Mouse (Mus musculus): ENCODE data around the gene Gm10300. TPM values are rescaled to one million over a fixed set of nuclear protein-coding genes. Genes with fewer than 3 reads are reported as not detected.

The Gm10300 gene
- polyA plus RNA-seq, 1 experiment from 2014 or later, result 0.10 TPM

DNA sequence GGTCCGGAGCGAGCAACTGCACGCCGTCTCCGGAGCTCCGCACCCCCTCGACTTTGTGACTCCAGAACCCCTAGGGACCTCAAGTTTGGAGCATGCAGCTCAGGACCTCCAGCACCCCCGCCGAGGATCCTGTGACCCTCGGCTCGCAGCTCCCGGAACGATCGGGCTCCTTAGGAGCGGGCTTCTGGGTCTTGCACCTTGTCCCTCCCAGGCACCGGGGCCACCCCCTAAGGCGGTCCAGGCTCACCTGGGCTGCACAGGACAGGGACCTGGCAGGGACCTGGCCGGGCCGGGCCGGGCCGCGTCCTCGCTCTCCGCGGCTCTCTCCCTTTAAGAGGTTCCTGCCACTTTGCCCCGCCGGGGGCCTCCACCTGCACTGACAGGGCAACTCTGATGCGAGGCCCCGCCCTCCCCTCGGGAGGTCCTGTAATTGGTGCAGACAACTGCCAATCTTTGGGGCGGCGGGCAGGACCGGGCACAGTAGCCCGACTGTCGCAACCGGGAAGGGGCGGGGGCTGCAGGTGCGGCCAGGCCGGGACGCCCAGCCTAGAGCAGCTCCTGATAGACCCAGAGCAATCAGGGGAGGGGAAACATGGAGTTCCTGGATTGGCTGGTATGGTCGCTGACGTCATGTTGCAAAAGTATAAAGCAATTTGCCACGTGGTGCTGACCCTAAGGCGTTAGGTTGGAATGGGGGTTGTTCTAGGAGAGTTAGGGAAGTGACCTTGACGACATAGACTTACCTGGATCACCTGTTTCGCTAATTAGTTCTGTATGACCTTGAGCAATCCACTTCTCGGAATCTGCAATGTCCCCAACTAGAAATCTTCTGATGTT lies 654 bp downstream of the Gm10300 start, which contains the start of gene Epb41:
Gene Epb41 (minus strand): TSS at position 389 of the 837 bp plus-strand sequence.
- peak; percentile 90 for ATAC-seq (ENCODE audit: insufficient number of reproducible peaks, low FRiP score, low TSS enrichment, low read depth)
- peaks cover 27% of the 10 kb centered on the region for H3K4me1 ChIP-seq
- WGBS, result 1% methylated on average over 47 of the region's 47 CpGs
- no peaks in the 10 kb centered on the region for H3K36me3 ChIP-seq
- peak within 1 kb of the TSS; percentile 99 for H3K4me2 ChIP-seq
- no peaks in the 10 kb centered on the region for H3K9me3 ChIP-seq
- H3K4me3 ChIP-seq, result peak within 1 kb of the TSS; percentile 72
- H3K27ac ChIP-seq, result peak within 1 kb of the TSS; percentile 51
- H3K27me3 ChIP-seq, result no peaks in the 10 kb centered on the region
- H3K9ac ChIP-seq, result peak within 1 kb of the TSS; percentile 61

DNA sequence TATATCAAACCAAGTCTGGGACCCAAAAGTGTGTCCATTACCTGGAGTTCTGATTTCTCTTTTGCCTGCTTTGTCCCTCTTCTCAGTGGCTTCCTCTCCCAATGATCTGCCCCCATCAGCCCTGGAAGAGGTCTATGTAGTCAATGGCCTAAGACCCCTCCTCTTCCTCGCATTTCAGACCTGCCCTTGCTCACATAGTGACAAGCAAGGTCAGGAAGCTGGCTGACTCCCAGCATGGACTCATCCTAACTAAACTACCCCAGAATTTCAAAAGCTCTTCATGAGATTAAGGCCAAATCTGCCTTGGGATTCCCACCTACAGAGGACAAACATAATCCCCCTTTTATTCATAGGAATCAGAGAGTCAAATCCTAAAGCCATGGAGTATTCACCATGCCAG lies 1.3 kb downstream of the Gm10300 start:
- no peak overlapping the region for H3K9ac ChIP-seq
- H3K27me3 ChIP-seq, result no peaks in the 10 kb centered on the region
- H3K36me3 ChIP-seq, result no peaks in the 10 kb centered on the region
- peaks cover 27% of the 10 kb centered on the region for H3K4me1 ChIP-seq
- ATAC-seq (ENCODE audit: insufficient number of reproducible peaks, low FRiP score, low TSS enrichment, low read depth), result no peak
- 53% methylated on average over 1 of the region's 1 CpGs for WGBS
- H3K9me3 ChIP-seq, result no peaks in the 10 kb centered on the region
- H3K4me2 ChIP-seq, result peak overlapping the region; percentile 99
- 0 out of 2 replicates have a peak overlapping the region, but pooled peaks have one; percentile 5 for H3K27ac ChIP-seq
- peak overlapping the region; percentile 72; the same call in 1 of the 2 replicates for H3K4me3 ChIP-seq

DNA sequence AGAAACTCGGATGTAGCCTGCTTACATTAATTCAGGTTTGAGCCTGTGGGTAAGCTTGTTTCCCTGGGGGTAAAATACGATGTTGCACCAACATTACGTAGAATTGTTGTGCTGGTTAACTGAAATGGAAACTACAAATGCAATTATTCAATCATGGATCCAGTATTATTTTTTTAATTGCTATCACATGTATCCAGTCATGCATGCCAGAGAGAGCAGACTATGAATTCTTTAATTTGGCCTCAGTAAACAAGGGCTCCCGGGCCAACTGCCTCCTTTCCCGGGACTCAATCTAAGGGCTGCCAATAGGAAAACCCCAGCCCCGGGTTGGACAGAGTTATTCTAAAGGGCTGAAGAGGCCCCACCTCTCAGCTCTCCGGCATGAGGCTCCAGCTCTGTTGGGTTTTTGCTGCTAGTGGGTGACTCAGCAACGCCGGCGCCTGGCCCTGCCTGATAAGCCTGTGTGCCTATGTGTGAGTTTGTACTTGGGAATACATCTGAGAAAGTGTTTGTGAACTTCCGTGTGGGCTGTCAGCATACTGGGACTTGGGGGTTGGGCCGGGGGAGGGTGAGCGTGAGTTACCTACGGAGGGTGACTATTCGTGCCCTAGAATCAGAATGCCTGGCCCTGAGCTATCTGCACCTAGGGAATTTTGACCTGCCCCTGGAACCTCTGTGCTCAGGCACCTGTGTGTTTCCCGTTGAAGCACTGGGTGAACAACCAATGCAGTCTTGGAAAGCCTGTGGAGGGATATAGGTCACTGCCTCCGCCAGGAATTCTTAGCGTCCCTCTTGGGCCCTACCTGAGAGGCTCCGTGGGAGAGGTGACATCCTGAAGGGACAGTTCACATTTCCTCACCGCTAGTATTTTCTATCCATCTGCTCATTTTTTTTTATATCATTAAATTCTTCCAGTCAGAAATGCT lies 2.2 kb downstream of the Gm10300 start:
- Histone ChIP-seq H3K27ac (no peak overlapping the region), H3K9me3 (no peaks in the 10 kb centered on the region), H3K4me2 (no peak overlapping the region), H3K9ac (no peak overlapping the region), H3K36me3 (no peaks in the 10 kb centered on the region), H3K4me1 (peaks cover 27% of the 10 kb centered on the region), H3K27me3 (no peaks in the 10 kb centered on the region), H3K4me3 (no peak overlapping the region)
- ATAC-seq (ENCODE audit: insufficient number of reproducible peaks, low FRiP score, low TSS enrichment, low read depth), result no peak
- 28% methylated on average over 20 of the region's 20 CpGs for WGBS

DNA sequence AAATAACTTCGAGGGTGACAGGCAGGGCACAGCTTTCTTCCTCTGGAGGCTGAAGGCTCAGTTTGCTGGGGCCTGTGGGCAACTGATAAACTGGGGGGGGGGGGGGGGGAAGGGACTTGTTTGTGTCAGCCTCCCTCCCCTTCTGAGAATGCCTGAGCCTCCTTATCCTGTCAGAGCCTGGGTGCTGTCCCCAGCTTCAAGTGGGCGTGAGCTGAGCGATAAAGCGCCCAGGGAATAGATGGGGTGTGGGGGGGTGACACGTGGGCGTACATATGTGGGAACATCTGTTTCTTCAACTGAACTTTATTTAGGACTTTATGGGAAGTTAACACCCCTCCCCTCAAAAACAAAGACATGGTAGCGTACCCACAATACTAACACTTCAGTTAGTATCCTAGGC lies 2.9 kb downstream of the Gm10300 start:
- no peak for ATAC-seq (ENCODE audit: insufficient number of reproducible peaks, low FRiP score, low TSS enrichment, low read depth)
- Histone ChIP-seq H3K9ac (no peak overlapping the region), H3K4me2 (no peak overlapping the region), H3K4me1 (peaks cover 27% of the 10 kb centered on the region), H3K4me3 (no peak overlapping the region), H3K27ac (no peak overlapping the region), H3K36me3 (no peaks in the 10 kb centered on the region), H3K9me3 (no peaks in the 10 kb centered on the region), H3K27me3 (no peaks in the 10 kb centered on the region)
- WGBS, result 61% methylated on average over 7 of the region's 7 CpGs

DNA sequence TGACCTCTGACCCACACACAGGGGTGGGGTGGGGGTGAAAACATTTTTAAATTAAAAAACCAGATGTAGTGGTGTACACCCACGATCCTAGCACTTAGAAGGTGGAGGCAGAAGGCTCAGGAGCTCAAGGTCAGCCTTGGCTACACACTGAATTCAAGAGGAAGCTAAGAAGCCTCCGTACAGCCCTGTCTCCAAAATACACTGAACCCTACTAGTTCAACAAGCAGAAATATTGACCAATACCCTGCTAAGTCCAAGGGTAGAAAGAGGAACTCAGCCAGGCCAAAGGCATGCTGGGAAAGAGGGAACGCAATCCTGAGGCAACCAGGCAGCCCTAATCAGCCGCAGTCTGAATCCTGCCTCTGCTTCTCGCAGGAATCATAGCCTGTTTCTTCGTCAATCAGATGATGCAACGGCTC lies 3.8 kb downstream of the Gm10300 start:
- H3K9ac ChIP-seq, result no peak overlapping the region
- H3K4me2 ChIP-seq, result no peak overlapping the region
- H3K4me1 ChIP-seq, result peaks cover 22% of the 10 kb centered on the region
- H3K27ac ChIP-seq, result no peak overlapping the region
- 58% methylated on average over 7 of the region's 7 CpGs for WGBS
- H3K27me3 ChIP-seq, result no peaks in the 10 kb centered on the region
- no peak overlapping the region for H3K4me3 ChIP-seq
- ATAC-seq (ENCODE audit: insufficient number of reproducible peaks, low FRiP score, low TSS enrichment, low read depth), result no peak
- no peaks in the 10 kb centered on the region for H3K9me3 ChIP-seq
- H3K36me3 ChIP-seq, result no peaks in the 10 kb centered on the region

DNA sequence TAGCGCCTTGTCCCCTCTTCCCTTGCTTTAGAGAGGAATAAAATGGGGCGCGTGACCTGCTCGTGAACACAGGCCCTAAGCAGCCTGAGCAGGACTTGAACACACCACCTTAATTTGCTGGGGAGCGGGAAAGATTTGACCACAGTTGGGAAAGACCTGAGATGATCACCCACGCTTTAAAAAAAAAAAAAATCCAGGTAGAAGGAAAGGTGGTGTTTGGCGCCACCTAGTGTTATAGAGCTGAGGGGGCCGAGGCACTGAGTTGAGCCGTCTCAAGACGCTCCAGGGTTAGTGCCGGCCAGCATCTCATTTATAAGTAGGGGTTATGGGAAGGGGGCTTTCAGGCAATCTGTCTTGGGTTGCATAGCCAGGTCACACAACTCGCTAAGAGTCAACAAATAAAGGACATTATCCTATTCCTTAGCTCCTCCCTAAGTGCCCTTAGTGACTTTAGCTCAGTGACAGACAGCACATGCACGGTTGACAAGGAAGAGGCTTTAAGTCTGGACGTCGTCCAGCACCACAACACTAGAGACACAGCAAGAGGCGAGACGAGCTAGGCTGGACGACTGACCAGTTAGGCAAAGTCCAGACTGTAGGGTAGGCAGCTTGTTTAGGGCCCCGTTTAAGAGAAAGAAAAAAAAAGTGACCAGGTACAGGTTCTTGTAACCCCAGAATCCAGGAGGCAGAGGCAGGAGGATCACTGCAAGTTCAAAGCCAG lies 5.2 kb downstream of the Gm10300 start:
- H3K27me3 ChIP-seq, result no peaks in the 10 kb centered on the region
- no peaks in the 10 kb centered on the region for H3K36me3 ChIP-seq
- H3K9ac ChIP-seq, result no peak overlapping the region
- no peaks in the 10 kb centered on the region for H3K9me3 ChIP-seq
- 0 out of 2 replicates have a peak overlapping the region, but pooled peaks have one; percentile 19 for H3K4me2 ChIP-seq
- WGBS, result 14% methylated on average over 19 of the region's 19 CpGs
- no peak overlapping the region for H3K4me3 ChIP-seq
- no peak overlapping the region for H3K27ac ChIP-seq
- no peak for ATAC-seq (ENCODE audit: insufficient number of reproducible peaks, low FRiP score, low TSS enrichment, low read depth)
- H3K4me1 ChIP-seq, result peaks cover 17% of the 10 kb centered on the region

DNA sequence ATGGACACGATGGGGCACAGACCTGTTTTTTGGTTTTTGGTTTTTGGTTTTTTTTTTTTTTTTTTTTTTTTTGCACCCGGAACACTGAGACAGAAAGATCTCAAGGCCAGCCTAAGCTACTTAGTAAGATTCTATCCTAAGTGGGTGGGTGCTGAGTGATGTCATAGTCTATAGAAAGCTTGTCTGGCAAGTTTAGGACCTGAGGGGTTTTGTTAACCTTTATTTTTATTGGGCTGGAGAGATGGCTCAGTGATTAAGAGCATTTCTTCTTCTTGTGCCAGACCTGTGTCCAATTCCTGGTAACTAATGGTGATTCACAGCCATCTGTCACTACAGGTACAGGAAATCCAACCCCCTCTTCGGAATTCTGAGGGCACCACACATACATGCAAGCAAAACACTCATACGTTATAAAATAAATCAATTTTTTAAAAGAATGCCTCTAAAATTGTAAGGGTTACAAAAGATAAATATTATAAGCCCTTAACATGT lies 6.0 kb downstream of the Gm10300 start:
- Histone ChIP-seq H3K4me2 (no peak overlapping the region), H3K9ac (no peak overlapping the region), H3K9me3 (no peaks in the 10 kb centered on the region), H3K4me3 (no peak overlapping the region), H3K4me1 (peaks cover 13% of the 10 kb centered on the region), H3K27me3 (no peaks in the 10 kb centered on the region), H3K27ac (no peak overlapping the region), H3K36me3 (no peaks in the 10 kb centered on the region)
- no peak for ATAC-seq (ENCODE audit: insufficient number of reproducible peaks, low FRiP score, low TSS enrichment, low read depth)
- WGBS, result 59% methylated on average over 4 of the region's 4 CpGs

DNA sequence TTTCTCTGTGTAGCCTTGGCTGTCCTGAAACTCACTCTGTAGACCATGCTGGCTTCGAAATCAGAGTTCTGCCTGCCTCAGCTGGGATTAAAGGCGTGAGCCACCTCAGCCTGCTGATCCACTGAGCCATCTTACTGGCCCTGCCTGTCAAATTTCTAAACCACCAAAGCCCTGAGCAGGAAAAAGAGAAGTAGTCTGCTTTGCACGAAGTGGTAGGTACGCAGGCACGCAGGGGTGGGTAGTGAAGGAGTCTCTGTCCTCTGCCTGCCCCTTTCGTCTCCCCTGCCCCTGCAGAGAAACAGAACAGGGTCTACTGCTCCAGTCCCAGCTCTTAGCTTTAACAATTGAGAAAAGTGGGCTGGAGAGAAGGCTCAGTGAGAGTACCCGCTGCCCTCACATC lies 10.6 kb downstream of the Gm10300 start:
- no peaks in the 10 kb centered on the region for H3K4me1 ChIP-seq
- H3K27me3 ChIP-seq, result no peaks in the 10 kb centered on the region
- no peak overlapping the region for H3K9ac ChIP-seq
- WGBS, result 83% methylated on average over 7 of the region's 7 CpGs
- H3K9me3 ChIP-seq, result no peaks in the 10 kb centered on the region
- no peak overlapping the region for H3K4me3 ChIP-seq
- ATAC-seq (ENCODE audit: insufficient number of reproducible peaks, low FRiP score, low TSS enrichment, low read depth), result no peak
- no peak overlapping the region for H3K27ac ChIP-seq
- H3K4me2 ChIP-seq, result no peak overlapping the region
- H3K36me3 ChIP-seq, result no peaks in the 10 kb centered on the region

DNA sequence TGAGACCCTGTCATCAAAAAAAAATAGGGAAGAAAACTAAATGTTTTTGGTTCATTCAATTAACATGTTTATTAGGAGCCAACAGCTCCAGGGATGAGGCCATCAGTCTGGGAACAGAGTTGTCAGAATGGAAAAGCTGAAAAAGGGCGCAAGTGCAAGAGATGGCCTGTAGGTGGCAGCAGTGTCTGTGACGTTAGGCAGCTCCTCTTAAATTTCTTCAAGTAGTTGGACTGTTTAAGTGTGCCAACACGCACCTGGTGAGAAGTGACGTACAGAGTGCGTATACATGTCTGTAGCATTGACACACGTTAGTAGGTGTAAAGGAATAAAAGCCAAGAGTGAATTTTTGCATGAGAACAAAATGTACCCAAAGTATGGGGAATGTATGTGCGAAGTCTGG lies 14.4 kb downstream of the Gm10300 start:
- H3K27ac ChIP-seq, result no peak overlapping the region
- H3K9ac ChIP-seq, result no peak overlapping the region
- 15% methylated on average over 7 of the region's 7 CpGs for WGBS
- no peaks in the 10 kb centered on the region for H3K4me1 ChIP-seq
- peak; percentile 44; the same call in 1 of the 2 replicates for ATAC-seq (ENCODE audit: insufficient number of reproducible peaks, low FRiP score, low TSS enrichment, low read depth)
- H3K36me3 ChIP-seq, result no peaks in the 10 kb centered on the region
- no peak overlapping the region for H3K4me2 ChIP-seq
- no peaks in the 10 kb centered on the region for H3K9me3 ChIP-seq
- no peak overlapping the region for H3K4me3 ChIP-seq
- H3K27me3 ChIP-seq, result no peaks in the 10 kb centered on the region

DNA sequence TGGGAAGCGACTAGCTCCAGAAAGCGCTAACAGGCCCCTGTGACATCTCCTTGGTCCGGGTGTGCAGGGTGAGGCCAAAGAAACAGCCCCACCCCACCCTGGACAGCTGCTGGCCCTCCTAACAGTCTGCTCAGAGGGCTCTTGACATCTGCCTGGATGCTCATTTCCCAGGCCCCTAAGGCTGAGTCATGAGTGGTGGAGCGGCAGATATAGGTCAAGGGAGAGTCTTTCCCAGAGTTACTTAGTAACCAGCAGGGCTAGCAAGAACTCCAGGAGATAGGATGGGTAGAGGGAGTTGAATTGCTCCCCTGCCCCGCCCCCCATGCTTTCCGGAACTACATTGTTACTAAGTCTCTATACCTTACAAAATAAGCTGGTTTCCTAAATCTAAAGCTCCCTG lies 18.6 kb downstream of the Gm10300 start:
- Histone ChIP-seq H3K9me3 (no peaks in the 10 kb centered on the region), H3K9ac (no peak overlapping the region), H3K27me3 (no peaks in the 10 kb centered on the region), H3K36me3 (no peaks in the 10 kb centered on the region), H3K4me2 (no peak overlapping the region), H3K4me3 (no peak overlapping the region), H3K27ac (no peak overlapping the region), H3K4me1 (no peaks in the 10 kb centered on the region)
- no peak for ATAC-seq (ENCODE audit: insufficient number of reproducible peaks, low FRiP score, low TSS enrichment, low read depth)
- 77% methylated on average over 6 of the region's 6 CpGs for WGBS

DNA sequence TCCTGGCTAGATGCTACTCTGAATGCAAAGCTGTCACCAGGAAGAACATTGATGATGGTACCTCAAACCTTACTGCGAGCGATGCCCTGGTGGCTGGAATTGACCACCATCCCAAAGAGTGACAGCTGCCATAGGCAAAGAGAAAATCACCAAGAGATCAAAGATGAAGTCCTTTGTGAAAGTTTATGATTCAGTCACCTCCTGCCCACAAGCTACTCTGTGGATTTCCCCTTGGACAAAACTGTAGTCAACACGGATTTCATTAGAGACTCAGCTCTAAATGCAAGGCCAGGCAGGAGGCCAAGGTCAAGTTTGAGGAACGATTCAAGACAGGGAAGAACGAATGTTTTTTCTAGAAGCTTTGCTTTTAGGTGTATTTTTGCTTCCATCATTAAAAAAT lies 19.4 kb downstream of the Gm10300 start:
- Histone ChIP-seq H3K4me3 (no peak overlapping the region), H3K36me3 (no peaks in the 10 kb centered on the region), H3K9ac (no peak overlapping the region), H3K27me3 (no peaks in the 10 kb centered on the region), H3K4me2 (no peak overlapping the region), H3K9me3 (no peaks in the 10 kb centered on the region), H3K4me1 (no peaks in the 10 kb centered on the region), H3K27ac (no peak overlapping the region)
- 87% methylated on average over 5 of the region's 5 CpGs for WGBS
- no peak for ATAC-seq (ENCODE audit: insufficient number of reproducible peaks, low FRiP score, low TSS enrichment, low read depth)
